Mouse (Mus musculus) right cerebral cortex, postnatal 10 days (tissue): ENCODE data around the gene Git1.
A peak's percentile ranks its signal among the peaks of the same experiment; 100 is the strongest.
"Not testable (repeated sequence)": the region's sequence is repeated elsewhere in the genome, so short reads cannot be mapped to it uniquely, and the experiment has no call there.

Source experiments
- DNase-seq, 2 experiments: peaks; one replicate each; pipeline ENCODE4 v3.0.0; 2021; ENCODE audit warnings: low spot score in 2 of 2

The Git1 gene

GRCm38 (mm10) chr11:77518051-77518798 lies 24.9 kb downstream of the Git1 start:
- DNase-seq, result no peak

GRCm38 (mm10) chr11:77519043-77519442 lies 25.7 kb downstream of the Git1 start, which contains the start of gene Gm10392:
Gm10392 (minus strand) TSS chr11:77519198.
- DNase-seq, result no peak

DNA sequence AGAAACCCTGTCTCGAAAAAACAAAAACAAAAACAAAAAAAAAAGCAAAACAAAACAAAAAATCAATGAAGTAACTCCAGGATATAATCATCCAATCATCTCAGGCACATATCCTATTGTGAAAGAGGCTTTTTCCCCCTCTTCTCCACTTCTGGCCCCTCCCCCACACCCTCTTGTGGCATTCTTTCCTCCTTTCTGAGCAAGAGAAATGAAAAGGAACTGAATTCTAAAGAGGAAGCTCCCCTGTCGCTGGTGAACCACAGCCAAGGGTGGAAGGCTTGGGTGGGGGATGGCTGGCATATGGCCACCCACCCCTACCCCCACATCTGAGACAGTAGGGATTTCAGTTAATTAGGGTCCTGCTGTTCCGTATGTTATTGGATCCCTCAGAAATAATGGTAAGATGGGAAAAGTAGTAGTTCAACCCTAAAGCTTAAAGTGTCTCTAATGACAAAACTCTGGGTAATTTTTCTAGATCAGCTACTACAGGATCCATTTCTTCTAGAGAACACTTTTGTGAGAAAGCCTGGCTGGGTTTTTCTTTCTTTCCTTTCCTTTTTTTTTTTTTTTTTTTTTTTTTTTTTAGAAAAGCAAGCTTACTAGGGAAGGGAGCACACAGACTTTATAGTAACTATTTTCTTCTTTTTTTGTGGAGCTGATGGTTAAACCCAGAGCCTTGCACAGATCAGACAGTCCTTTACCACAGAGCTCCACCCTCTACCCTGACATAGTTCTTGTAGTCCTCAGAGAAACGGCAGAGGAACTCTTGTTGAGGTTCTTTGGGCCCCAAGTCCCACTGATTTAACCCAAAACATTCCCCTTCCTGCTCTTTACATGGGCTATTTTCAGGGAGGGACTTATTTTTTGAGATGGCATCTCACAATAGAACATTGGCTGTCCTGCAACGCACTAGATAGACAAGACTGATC lies 27.5 kb downstream of the Git1 start:
- DNase-seq, result peak in 1 of 2 experiments; percentile 61

DNA sequence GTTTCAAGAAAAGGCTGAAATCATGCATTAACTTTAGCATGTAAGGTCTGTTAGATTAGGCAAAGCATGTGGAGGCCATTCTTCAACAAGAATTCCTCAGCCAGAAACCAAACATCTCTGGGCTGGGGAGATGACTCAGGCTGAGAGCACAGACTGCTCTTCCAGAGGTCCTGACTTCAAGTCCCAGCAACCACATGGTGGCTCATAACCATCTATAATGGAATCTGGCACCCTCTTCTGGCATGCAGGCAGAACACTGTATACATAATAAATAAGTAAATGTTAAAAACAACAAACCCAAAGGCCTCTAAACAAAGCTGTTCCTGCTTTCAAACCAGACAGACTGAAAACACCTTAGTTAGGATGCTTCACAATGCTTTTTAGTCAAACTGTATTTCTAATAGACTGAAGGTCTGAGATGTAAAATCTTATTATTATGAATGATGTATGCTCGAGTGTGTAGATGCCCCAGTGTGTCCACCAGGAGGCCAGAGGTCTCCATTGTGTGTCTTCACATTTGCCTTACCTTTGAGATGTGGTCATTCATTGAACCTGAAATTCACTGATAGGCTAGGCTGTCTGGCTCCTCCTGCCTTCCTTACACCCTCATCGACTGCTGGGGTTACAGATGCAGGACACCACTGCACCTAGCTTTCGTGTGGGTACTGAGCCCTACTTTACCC lies 32.6 kb downstream of the Git1 start:
- DNase-seq, result no peak

DNA sequence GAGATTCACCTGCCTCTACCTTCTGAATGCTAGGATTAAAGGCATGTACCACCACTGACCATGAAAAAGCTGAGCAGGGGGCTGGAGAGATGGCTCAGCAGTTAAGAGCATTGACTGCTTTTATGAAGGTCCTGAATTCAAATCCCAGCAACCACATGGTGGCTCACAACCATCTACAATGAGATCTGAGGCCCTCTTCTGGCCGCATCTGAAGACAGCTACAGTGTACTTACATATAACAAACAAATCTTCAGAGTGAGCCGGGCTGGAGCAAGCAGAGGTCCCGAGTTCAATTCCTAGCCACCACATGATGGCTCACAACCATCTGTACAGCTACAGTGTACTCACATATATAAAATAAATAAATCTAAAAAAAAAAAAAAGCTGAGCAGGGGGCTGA lies 35.1 kb downstream of the Git1 start:
- not testable (repeated sequence) for DNase-seq

DNA sequence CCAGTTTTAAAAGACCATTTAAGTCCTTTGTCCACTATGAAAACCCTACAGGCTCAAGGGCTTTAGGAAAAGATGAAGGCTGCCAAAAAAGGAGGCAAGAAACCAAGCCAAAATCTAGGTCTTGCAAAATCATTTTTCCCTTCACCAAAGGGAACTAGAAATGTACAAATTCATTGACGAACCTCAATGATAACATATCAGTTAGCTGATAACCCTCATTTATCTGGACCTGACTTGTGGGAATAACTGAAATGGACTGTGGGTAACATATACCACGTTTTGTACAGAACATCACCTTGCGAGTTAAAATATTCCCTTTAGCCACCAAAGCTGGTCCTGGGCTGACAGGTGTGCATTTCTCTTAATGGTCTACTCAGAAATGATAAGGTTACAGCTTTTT lies 36.3 kb downstream of the Git1 start:
- DNase-seq, result no peak

- no peak for DNase-seq
These were observed 37.5 kb downstream of the Git1 start for GRCm38 (mm10) chr11:77530862-77531261.

- DNase-seq, result no peak
These were observed 39.0 kb downstream of the Git1 start for GRCm38 (mm10) chr11:77532202-77532846.

GRCm38 (mm10) chr11:77545261-77545660 lies 51.9 kb downstream of the Git1 start:
- no peak for DNase-seq
